Mouse (Mus musculus) liver, embryonic 12.5 days (tissue): ENCODE data around the gene Fah. TPM values are rescaled to one million over a fixed set of nuclear protein-coding genes. Genes with fewer than 3 reads are reported as not detected.

Experiments
- ATAC-seq: fragments of 200-750 bp; cut with Nextera tagmentation; 2 replicates; pipeline ENCODE4 v1.8.0; 2017; ENCODE audit warnings: moderate number of reproducible peaks, mild to moderate bottlenecking, moderate library complexity
- H3K27ac ChIP-seq: fragments of 300-500 bp; sonication (generic); 2 replicates; pipeline ENCODE4 v1.5.1; 2016; ENCODE audit warnings: mild to moderate bottlenecking
- H3K27me3 ChIP-seq: fragments of 300-500 bp; sonication (generic); replicated peaks from 2 replicates; pipeline ENCODE4 v1.6.1; 2016; ENCODE audit warnings: mild to moderate bottlenecking, moderate library complexity
- H3K36me3 ChIP-seq: fragments of 300-500 bp; sonication (generic); 2 replicates; pipeline ENCODE4 v1.6.1; 2016; ENCODE audit warnings: mild to moderate bottlenecking, moderate library complexity
- H3K4me1 ChIP-seq: fragments of 300-500 bp; sonication (generic); 2 replicates; pipeline ENCODE4 v1.6.1; 2016
- H3K4me2 ChIP-seq: fragments of 300-500 bp; sonication (generic); 2 replicates; pipeline ENCODE4 v1.6.1; 2016; ENCODE audit warnings: mild to moderate bottlenecking, moderate library complexity
- H3K4me3 ChIP-seq: fragments of 300-500 bp; sonication (generic); 2 replicates; pipeline ENCODE4 v1.5.1; 2016; ENCODE audit warnings: mild to moderate bottlenecking, moderate library complexity
- H3K9ac ChIP-seq: fragments of 300-500 bp; sonication (generic); 2 replicates; pipeline ENCODE4 v1.6.1; 2016; ENCODE audit warnings: mild to moderate bottlenecking, moderate library complexity
- H3K9me3 ChIP-seq: fragments of 300-500 bp; sonication (generic); replicated peaks from 2 replicates; pipeline ENCODE4 v1.6.1; 2016; ENCODE audit warnings: mild to moderate bottlenecking, moderate library complexity
- WGBS: fragments of 180-500 bp; shearing (Covaris S2); methylation state at CpG from one replicate; pipeline ENCODE4 v1.1.7; 2016; ENCODE audit not compliant: insufficient replicate concordance; 5-methylcytosine and 5-hydroxymethylcytosine counted together
- polyA plus RNA-seq: library from polyadenylated mRNA; unstranded; fragments of >200 nt; fragmentation: Nextera tagmentation; extraction: Ambion mirVana; gene quantifications from 2 replicates; pipeline ENCODE4 v1.2.1, GENCODE M21; 2016

The Fah gene
- polyA plus RNA-seq, 1 experiment from 2014 or later, result 17.8 TPM

- Histone ChIP-seq H3K27ac (no peak overlapping the region), H3K9me3 (no peaks in the 10 kb centered on the region), H3K4me3 (no peak overlapping the region), H3K27me3 (no peaks in the 10 kb centered on the region), H3K4me2 (no peak overlapping the region), H3K9ac (no peak overlapping the region), H3K36me3 (peaks cover 67% of the 10 kb centered on the region), H3K4me1 (0 out of 2 replicates have a peak, but pooled peaks cover under 1% of the 10 kb centered on the region)
- WGBS, result 85% methylated on average over 3 of the region's 3 CpGs
- ATAC-seq, result no peak
These were observed 14.4 kb upstream of the Fah start for GRCm38 (mm10) chr7:84620956-84621355.

DNA sequence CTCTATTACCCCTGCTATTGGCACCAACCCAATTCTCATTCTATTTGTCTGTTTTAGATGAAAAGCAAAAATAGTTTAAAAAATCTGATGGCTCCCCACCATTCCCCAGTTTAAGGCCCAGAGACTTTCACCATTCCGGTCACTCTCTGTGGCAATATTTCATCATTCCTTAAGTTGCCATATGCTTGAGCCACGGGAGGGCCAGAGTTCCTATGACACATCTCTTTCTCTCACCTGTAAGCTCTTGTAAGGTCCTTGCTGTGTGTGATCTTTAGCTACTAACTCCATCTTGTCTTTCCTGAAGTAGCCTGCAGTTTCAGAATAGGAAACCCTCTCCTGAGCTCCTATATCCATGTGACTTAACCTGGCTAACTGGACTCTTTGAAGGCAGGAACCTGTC is 12.4 kb upstream of the Fah start:
- H3K9ac ChIP-seq, result no peak overlapping the region
- 0 out of 2 replicates have a peak, but pooled peaks cover 5% of the 10 kb centered on the region for H3K4me1 ChIP-seq
- H3K36me3 ChIP-seq, result peaks cover 60% of the 10 kb centered on the region
- no peak overlapping the region for H3K4me3 ChIP-seq
- H3K9me3 ChIP-seq, result no peaks in the 10 kb centered on the region
- H3K27me3 ChIP-seq, result no peaks in the 10 kb centered on the region
- H3K27ac ChIP-seq, result no peak overlapping the region
- WGBS, result 82% methylated on average over 2 of the region's 2 CpGs
- no peak for ATAC-seq
- no peak overlapping the region for H3K4me2 ChIP-seq

DNA sequence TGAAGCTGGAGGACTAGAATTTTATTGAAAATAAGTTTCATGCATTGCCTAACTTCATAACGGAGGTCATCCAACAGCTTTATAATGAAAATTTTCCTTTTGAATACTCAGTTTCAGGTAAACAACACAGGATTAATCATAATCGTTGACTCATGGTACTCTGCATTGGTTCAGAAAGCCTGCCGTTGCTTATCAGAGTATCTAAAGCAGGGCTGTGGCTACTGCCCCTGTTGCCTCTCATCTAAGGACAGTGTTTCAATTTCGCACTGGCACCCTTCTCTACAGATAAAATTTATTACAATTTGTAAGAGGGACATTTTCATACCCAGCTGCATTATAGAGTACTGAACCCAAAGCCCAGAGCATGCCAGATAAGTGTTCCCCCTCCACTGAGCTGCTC is 5.9 kb upstream of the Fah start:
- WGBS, result 42% methylated on average over 4 of the region's 4 CpGs
- Histone ChIP-seq H3K4me2 (no peak overlapping the region), H3K9ac (no peak overlapping the region), H3K9me3 (no peaks in the 10 kb centered on the region), H3K36me3 (peaks cover 25% of the 10 kb centered on the region), H3K27me3 (no peaks in the 10 kb centered on the region), H3K4me3 (no peak overlapping the region), H3K27ac (no peak overlapping the region), H3K4me1 (peaks cover 14% of the 10 kb centered on the region)
- peak; percentile 30; the same call in 1 of the 2 replicates for ATAC-seq

DNA sequence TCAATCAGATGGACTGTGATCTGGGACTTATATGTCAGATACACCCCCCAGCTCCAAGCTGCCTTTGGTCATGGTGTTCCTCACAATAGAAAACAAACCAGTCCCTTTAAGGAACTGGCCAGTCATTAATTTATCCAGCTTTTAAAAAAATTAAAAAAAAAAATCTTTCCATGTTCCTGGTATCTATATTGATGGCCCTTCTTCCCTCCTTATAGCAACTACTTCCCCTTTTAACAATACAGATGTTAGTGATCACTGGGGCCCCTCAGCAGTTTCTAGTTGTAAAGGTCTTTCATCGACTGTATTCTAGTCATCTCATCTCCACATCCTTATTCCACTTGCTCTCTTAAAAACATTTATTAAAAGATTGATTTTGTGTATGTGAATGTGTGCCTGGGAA is 5.1 kb upstream of the Fah start:
- H3K4me3 ChIP-seq, result no peak overlapping the region
- ATAC-seq, result no peak
- no peak overlapping the region for H3K27ac ChIP-seq
- no peak overlapping the region for H3K4me2 ChIP-seq
- H3K9ac ChIP-seq, result no peak overlapping the region
- H3K27me3 ChIP-seq, result no peaks in the 10 kb centered on the region
- no peaks in the 10 kb centered on the region for H3K9me3 ChIP-seq
- WGBS, result 29% methylated on average over 1 of the region's 1 CpGs
- peaks cover 17% of the 10 kb centered on the region for H3K4me1 ChIP-seq
- H3K36me3 ChIP-seq, result peaks cover 19% of the 10 kb centered on the region

DNA sequence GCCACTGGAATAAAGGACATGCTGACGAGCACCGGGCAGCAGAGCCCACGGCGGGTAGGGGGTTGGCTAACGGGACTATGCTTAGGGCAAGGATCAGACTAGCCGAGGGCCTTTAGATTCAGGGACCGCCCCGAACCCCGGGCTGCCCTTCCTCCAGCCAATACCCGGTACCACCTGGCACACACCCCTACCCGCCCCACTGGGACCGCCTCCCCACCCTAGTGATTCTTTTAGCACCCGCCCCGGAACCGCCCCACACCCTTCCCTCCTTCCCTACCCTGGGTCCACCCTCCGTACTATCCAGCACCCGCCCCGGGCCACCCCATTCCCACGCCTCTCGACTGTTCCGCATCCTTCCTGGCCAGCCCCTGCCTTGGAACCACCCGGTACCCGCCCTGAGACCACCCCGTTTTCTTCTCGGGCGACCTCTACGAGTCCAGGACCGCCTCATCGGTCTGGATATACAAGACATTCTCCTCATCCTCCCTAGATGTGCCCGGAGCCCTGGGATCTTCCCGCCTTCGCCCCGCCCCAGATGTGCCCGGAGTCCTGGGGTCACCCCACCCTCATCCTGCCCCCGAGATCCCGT is 724 bp downstream of the Fah start:
- WGBS, result 1% methylated on average over 33 of the region's 36 CpGs
- Histone ChIP-seq H3K4me2 (peak overlapping the region; percentile 97), H3K36me3 (0 out of 2 replicates have a peak, but pooled peaks cover 2% of the 10 kb centered on the region), H3K27ac (peak overlapping the region; percentile 64), H3K4me3 (peak overlapping the region; percentile 66), H3K9ac (peak overlapping the region; percentile 71), H3K9me3 (no peaks in the 10 kb centered on the region), H3K4me1 (peaks cover 26% of the 10 kb centered on the region), H3K27me3 (no peaks in the 10 kb centered on the region)
- peak; percentile 97 for ATAC-seq

GRCm38 (mm10) chr7:84605033-84605687 is 1.4 kb downstream of the Fah start:
- H3K9ac ChIP-seq, result peak overlapping the region; percentile 71

DNA sequence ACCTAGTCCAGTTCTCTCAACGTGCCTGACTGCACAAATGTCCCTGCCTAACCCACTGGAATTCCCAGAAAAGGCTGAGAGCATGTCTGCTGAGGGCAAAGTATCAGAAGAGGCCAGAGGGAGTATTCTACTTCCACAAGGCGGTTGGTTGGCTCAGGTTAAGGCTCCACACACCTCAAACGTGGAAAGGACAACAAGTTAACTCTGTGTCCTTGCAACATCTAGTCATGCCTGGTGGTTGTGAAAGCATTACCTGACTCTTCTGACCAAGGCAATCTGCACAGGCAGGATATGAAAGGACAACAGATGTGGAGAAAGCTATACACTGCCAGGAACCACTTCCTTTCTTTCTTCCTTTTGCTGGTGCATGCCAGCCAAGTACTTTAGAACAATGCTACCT is 2.0 kb downstream of the Fah start:
- Histone ChIP-seq H3K27ac (peak overlapping the region; percentile 28; the same call in 1 of the 2 replicates), H3K4me3 (peak overlapping the region; percentile 66; the same call in 1 of the 2 replicates), H3K4me1 (peaks cover 26% of the 10 kb centered on the region), H3K9me3 (no peaks in the 10 kb centered on the region), H3K4me2 (peak overlapping the region; percentile 97), H3K36me3 (no peaks in the 10 kb centered on the region), H3K9ac (no peak overlapping the region), H3K27me3 (no peaks in the 10 kb centered on the region)
- ATAC-seq, result no peak
- WGBS, result 51% methylated on average over 3 of the region's 3 CpGs

More at GRCm38 (mm10) chr7:84605033-84605687, 1.4 kb downstream of the Fah start:
- WGBS, result 18% methylated on average over 19 of the region's 19 CpGs
- peak overlapping the region; percentile 66 for H3K4me3 ChIP-seq
- H3K4me1 ChIP-seq, result peaks cover 26% of the 10 kb centered on the region
- peak; percentile 28 for ATAC-seq
- H3K4me2 ChIP-seq, result peak overlapping the region; percentile 97
- H3K27ac ChIP-seq, result peak overlapping the region; percentile 64; the same call in 1 of the 2 replicates
- H3K9me3 ChIP-seq, result no peaks in the 10 kb centered on the region
- H3K36me3 ChIP-seq, result no peaks in the 10 kb centered on the region
- H3K27me3 ChIP-seq, result no peaks in the 10 kb centered on the region

DNA sequence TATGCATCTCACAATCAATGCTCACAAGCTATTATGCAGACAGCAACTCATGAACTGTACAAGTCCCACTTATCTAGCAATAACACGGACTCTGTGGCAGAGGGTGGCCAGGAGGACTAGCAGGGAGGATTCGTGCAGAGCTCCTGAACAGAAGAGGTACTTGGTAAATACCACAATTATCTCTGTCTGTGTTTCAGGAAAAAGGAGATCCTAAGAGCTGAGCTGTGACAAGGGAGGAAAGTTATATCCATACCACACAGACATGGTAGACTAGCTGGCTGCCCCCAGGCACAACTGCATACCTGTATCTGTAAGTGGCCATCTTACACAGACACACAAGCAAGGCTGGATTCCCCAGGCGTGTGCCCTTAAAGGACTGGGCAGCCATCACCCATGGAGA is 5.2 kb downstream of the Fah start:
- 61% methylated on average over 3 of the region's 3 CpGs for WGBS
- no peak overlapping the region for H3K4me2 ChIP-seq
- H3K27ac ChIP-seq, result no peak overlapping the region
- no peak for ATAC-seq
- H3K36me3 ChIP-seq, result no peaks in the 10 kb centered on the region
- H3K4me3 ChIP-seq, result no peak overlapping the region
- H3K27me3 ChIP-seq, result no peaks in the 10 kb centered on the region
- H3K9me3 ChIP-seq, result no peaks in the 10 kb centered on the region
- H3K4me1 ChIP-seq, result peaks cover 20% of the 10 kb centered on the region
- H3K9ac ChIP-seq, result no peak overlapping the region

GRCm38 (mm10) chr7:84600631-84601030 is 5.9 kb downstream of the Fah start:
- WGBS, result 79% methylated on average over 2 of the region's 2 CpGs
- H3K9me3 ChIP-seq, result no peaks in the 10 kb centered on the region
- H3K4me1 ChIP-seq, result peaks cover 13% of the 10 kb centered on the region
- ATAC-seq, result no peak
- no peak overlapping the region for H3K27ac ChIP-seq
- no peak overlapping the region for H3K4me3 ChIP-seq
- no peaks in the 10 kb centered on the region for H3K27me3 ChIP-seq
- no peaks in the 10 kb centered on the region for H3K36me3 ChIP-seq
- no peak overlapping the region for H3K4me2 ChIP-seq
- H3K9ac ChIP-seq, result no peak overlapping the region

GRCm38 (mm10) chr7:84596633-84597032 is 9.9 kb downstream of the Fah start:
- no peak overlapping the region for H3K9ac ChIP-seq
- no peak for ATAC-seq
- WGBS, result 70% methylated on average over 3 of the region's 3 CpGs

DNA sequence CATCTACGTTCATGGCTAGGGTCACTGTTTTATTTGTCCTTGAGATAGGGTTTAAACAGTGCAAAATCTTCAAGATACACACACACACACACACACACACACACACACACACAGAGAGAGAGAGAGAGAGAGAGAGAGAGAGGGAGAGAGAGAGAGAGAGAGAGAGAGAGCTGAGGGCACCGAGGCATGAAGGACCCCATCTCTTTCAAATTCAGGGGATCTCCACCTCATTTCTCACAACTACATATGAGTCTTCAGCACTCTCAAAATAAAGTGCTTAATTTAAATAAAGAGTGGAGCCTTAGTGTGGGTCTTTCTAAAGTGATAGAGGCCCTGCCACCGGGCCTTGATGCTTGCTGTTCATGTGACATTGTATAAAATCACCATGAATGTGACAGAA is 10.5 kb downstream of the Fah start:
- Histone ChIP-seq H3K9me3 (no peaks in the 10 kb centered on the region), H3K4me1 (peaks cover 8% of the 10 kb centered on the region), H3K27me3 (0 out of 2 replicates have a peak, but pooled peaks cover 4% of the 10 kb centered on the region), H3K27ac (no peak overlapping the region), H3K4me2 (no peak overlapping the region), H3K9ac (no peak overlapping the region), H3K4me3 (no peak overlapping the region), H3K36me3 (no peaks in the 10 kb centered on the region)
- ATAC-seq, result no peak
- 65% methylated on average over 3 of the region's 3 CpGs for WGBS

More at GRCm38 (mm10) chr7:84596633-84597032, 9.9 kb downstream of the Fah start:
- no peak overlapping the region for H3K4me2 ChIP-seq
- H3K9me3 ChIP-seq, result no peaks in the 10 kb centered on the region
- no peaks in the 10 kb centered on the region for H3K36me3 ChIP-seq
- 0 out of 2 replicates have a peak, but pooled peaks cover 4% of the 10 kb centered on the region for H3K27me3 ChIP-seq
- H3K4me3 ChIP-seq, result no peak overlapping the region
- peaks cover 8% of the 10 kb centered on the region for H3K4me1 ChIP-seq
- H3K27ac ChIP-seq, result no peak overlapping the region

- Histone ChIP-seq H3K9ac (no peak overlapping the region), H3K4me3 (no peak overlapping the region), H3K27ac (no peak overlapping the region), H3K4me2 (peak overlapping the region; percentile 28; the same call in 1 of the 2 replicates), H3K4me1 (peaks cover 8% of the 10 kb centered on the region), H3K36me3 (no peaks in the 10 kb centered on the region), H3K27me3 (0 out of 2 replicates have a peak, but pooled peaks cover 4% of the 10 kb centered on the region), H3K9me3 (no peaks in the 10 kb centered on the region)
- peak; percentile 18 for ATAC-seq
These were observed 11.6 kb downstream of the Fah start for GRCm38 (mm10) chr7:84594917-84595303.
